Mouse (Mus musculus) cortical plate, adult 2 months (tissue): ENCODE results near the gene Wdr61. TPM values are rescaled to one million over a fixed set of nuclear protein-coding genes. Genes with fewer than 3 reads are reported as not detected.

Experiments used
- H3K27ac ChIP-seq: fragments of 200-500 bp; 2 replicates; pipeline ENCODE4 v1.5.1; 2012; ENCODE audit warnings: low read length, control low read depth, inconsistent platforms; ENCODE audit not compliant: insufficient read depth
- H3K4me1 ChIP-seq: fragments of 200-500 bp; 2 replicates; pipeline ENCODE4 v1.6.1; 2011; ENCODE audit warnings: low read length; ENCODE audit not compliant: control insufficient read depth, insufficient read depth
- H3K4me3 ChIP-seq: fragments of 200-500 bp; 2 replicates; pipeline ENCODE4 v1.5.1; 2011; ENCODE audit warnings: mild to moderate bottlenecking, low read length, control low read depth; ENCODE audit not compliant: insufficient read depth
- CTCF ChIP-seq: fragments of 200-500 bp; IDR thresholded peaks from 2 replicates; pipeline ENCODE4 v1.5.1; 2011; ENCODE audit warnings: mild to moderate bottlenecking, control low read depth, low read length; ENCODE audit not compliant: insufficient read depth; ENCODE audit errors: extremely low read depth
- POLR2A ChIP-seq: fragments of 200-500 bp; IDR thresholded peaks from 2 replicates; pipeline ENCODE4 v1.6.1; 2011; ENCODE audit warnings: mild to moderate bottlenecking, low read length, control low read depth; ENCODE audit not compliant: insufficient read depth; ENCODE audit errors: extremely low read depth
- polyA plus RNA-seq: library from polyadenylated mRNA; depleted of rRNA; stranded (reverse); fragments of >200 nt; gene quantifications from 2 replicates; pipeline ENCODE4 v1.2.3, GENCODE M21; 2012; rRNA removed

Gene Wdr61
- 61.2 and 62.6 TPM in 2 replicates for polyA plus RNA-seq

DNA sequence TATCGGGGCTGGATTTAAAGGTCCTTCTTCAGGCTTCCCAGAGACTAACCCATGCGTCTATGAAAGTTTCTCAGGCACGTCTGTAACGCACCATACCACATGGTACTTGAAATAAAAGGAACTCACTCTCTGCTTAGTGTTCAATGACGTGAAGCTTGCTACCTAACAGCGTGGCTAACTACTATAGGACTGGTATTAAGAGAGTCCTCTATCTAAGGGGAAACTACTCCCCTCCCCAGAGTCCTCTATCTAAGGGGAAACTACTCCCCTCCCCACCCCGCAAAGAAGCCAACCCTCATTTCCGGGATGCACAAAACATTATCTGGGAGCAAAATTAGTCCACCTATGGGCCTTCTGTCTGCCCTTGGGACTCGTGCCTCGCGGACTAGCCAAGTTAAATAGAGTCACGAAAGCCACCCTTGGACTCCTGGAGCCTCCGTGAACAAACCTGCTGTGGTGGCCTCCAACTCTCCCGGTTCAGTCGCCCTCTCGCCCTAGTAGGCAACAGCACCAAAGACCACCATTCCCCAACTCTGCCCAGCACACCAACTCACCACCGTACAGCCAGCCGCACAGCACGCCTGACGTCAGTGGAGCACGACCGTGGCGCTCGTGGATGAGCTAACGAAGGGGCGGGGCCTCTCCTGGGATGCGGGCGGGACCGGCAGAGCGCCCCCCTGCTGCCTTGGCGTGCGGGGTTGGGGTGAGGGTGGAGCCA, at the start of gene Wdr61:
Wdr61 (minus strand) TSS at position 599 of the 718 bp plus-strand sequence.
- H3K27ac ChIP-seq = no peak within 1 kb of the TSS
- H3K4me3 ChIP-seq = peak within 1 kb of the TSS; percentile 51
- H3K4me1 ChIP-seq = no peaks in the 10 kb centered on the region
- TF ChIP-seq POLR2A (peak; percentile 94), CTCF (peak; percentile 8; the same call in 1 of the 2 replicates)

DNA sequence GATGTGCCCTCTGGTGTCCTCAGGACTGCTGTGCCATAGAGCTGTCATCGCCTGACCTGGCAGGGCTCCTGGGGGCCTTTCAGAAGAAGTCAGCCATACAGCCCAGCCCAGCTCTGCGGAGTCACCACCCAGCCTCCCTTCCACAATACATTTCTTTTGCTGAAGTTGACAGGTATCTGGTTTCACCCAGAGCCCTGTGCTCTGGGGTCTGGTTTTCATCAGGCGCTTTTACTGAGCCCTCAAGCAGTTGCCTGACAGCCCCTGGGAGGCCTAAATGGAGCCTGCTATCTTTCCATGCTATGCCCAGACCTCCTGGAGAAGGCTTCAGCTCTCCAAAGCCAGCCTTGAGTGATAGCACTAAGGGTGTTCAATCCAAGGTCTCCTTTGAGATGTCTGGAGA, 49.7 kb upstream of the Wdr61 start:
- no peak overlapping the region for H3K27ac ChIP-seq
- TF ChIP-seq POLR2A = no peak
- TF ChIP-seq CTCF = no peak
- H3K4me3 ChIP-seq = no peak overlapping the region
- H3K4me1 ChIP-seq = no peaks in the 10 kb centered on the region

DNA sequence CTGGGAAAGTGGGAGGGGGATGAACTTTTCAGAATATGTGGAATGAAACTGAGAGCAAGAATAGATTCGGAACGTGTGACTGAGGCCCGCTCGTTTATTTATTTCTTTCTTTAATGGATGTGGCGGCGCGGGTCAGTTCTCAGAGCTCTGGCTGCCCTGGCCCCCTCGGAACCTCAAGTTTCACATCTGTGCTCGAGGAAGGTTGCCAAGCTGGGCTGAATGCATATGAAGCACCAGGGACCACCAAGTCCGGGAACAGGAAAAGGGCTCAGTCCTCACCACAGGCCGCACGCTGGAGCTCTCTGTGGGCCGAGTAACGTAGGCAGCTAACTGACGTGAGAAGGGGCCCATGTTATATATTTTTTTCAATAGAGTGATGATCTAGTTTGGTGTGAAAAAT, 48.2 kb upstream of the Wdr61 start:
- H3K27ac ChIP-seq = no peak overlapping the region
- TF ChIP-seq CTCF (no peak), POLR2A (no peak)

DNA sequence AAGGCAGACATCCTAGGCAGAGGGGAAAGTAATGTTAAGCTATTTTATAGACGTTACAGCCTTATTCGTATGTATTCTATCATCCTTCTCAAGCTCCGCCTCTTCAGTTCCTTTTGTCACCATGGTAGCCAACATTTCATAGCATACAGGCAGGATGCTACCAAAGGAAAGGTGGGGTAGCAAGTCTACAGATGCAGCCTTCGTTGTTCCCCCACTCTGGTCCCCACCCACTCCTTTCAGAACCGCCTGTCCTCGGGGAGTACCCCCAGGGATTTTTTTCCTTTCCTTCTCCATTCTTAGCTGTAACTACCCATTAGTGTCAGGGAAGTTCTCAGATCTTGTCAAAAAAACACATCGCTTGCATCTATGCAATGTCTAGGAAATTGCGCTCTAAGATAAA, 45.0 kb upstream of the Wdr61 start:
- no peak overlapping the region for H3K4me3 ChIP-seq
- TF ChIP-seq POLR2A = no peak
- no peak for TF ChIP-seq CTCF
- H3K27ac ChIP-seq = no peak overlapping the region
- no peaks in the 10 kb centered on the region for H3K4me1 ChIP-seq

More for the DNA sequence above, 48.2 kb upstream of the Wdr61 start:
- H3K4me1 ChIP-seq = no peaks in the 10 kb centered on the region
- H3K4me3 ChIP-seq = no peak overlapping the region

DNA sequence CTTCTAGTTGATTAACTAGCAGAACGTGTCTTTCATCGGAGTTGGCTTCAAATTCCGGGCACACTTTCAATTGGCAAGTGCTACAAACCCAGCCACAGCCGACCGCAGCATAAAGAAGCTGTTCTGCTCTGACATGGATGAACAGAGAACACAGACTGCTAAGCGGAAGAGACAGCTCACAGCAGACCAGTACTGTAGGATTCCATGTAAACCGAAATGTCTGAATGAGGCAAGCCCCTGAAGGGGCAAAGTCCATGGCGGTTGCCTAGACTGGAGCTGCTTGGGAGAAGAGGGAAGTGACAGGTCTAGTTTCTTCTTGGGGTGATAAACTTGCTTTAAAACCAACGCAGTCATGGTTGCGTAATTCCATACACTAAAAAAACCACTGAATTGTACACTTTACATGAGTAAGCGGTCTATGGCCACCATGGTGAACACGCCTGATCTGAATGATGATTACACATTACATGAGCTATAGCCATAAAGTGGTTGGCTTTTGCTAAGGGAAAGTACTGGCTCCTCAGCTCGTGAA, 42.2 kb upstream of the Wdr61 start:
- H3K4me1 ChIP-seq = no peaks in the 10 kb centered on the region
- no peak overlapping the region for H3K4me3 ChIP-seq
- no peak overlapping the region for H3K27ac ChIP-seq
- TF ChIP-seq CTCF (no peak), POLR2A (no peak)

DNA sequence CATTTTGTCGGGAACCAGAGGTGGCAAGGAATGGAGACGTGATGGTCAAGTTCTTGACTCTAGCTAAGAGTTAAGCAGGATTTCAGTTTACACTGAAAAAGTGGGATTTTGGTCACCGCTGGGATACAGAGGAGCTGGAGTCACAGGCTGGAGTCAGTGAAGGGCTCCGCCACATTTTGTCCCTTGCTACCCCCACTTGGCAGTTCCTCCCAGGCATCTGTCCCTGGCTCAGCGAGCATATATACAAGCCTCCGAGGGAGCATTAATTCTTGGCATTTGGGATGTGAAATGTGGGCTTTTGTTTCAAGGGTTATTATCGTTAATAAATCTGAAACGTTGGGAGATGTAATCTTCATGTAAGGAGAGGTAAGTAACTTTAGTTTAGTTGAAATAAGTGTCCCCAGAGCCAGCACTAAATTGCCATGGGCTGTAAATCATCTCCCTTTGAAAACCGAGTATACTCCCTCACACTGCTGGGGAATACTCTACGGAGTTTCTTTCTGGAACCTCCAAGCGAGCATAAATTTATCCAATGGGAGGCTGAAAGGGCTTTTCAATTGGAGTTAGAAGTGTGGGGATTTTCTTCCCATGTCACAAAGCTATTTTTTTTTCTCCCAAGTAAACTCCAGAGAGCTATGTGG, 35.9 kb upstream of the Wdr61 start:
- H3K27ac ChIP-seq = no peak overlapping the region
- no peak overlapping the region for H3K4me3 ChIP-seq
- TF ChIP-seq CTCF (no peak), POLR2A (no peak)
- no peaks in the 10 kb centered on the region for H3K4me1 ChIP-seq

DNA sequence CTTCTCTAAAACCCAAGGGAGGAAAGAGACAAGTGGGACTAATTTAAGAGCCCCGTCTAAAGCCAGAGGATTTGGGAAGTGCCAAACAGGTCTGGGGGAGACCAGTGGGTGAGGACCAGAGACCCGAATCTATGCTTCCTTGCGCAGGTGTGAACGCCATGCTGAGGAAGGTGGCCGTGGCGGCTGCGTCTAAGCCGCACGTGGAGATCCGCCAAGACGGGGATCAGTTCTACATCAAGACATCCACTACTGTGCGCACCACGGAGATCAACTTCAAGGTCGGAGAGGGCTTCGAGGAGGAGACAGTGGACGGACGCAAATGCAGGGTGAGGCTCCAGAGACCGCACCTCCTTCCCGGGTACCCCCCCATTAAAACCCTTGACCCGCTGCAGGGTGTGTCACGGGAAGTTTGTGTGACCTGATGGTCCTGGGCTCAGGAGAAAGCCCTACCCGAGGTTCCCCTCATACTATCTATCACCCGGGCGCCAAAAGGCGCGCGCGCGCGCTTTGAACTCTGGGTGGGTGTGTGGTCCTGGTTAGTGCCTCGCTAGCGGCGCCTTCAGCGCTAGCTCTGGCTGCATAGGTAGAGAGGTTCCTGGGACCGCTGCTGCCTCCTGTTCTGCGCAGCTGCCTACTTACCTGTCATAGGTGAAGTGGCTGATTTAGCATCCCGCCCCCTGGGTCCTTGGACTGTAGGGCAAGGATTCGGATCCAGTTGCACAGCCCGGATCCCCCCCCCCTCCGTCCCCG, 31.2 kb upstream of the Wdr61 start:
- H3K4me3 ChIP-seq = no peak overlapping the region
- TF ChIP-seq POLR2A (no peak), CTCF (no peak)
- no peaks in the 10 kb centered on the region for H3K4me1 ChIP-seq
- H3K27ac ChIP-seq = no peak overlapping the region

DNA sequence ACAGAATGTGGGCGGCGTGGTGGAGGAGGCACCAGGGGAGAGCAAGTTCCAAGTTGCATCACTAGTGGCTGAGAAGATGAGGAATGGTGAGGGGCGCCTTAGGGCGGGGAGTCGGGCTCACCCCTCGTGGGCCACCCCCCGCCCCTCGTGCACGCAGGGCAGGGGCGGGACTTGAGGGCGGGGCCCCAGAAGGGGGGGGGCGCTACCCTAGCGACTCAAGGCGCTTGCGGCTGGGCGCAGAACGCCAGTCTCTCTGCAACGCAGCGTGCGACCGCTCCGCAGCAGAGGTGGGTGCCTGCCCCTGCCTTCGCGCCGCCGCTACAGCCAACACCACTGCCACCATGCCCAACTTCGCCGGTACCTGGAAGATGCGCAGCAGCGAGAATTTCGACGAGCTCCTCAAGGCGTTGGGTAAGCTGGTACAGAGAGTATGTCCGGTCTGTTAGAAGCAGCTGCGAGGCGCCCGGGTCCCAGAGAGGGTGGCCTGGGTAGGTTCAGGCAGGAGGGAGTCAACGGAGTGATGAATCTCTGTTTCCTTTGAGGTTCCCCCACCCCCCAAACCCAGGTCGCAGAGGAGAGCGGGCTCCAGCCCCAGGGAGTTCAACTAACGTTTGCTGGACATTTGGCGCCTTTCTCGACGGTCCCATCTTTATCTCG, 30.4 kb upstream of the Wdr61 start, which contains the start of gene Crabp1:
Crabp1 (plus strand) TSS at position 188 of the 657 bp plus-strand sequence.
- no peaks in the 10 kb centered on the region for H3K4me1 ChIP-seq
- 0 out of 2 replicates have a peak within 1 kb of the TSS, but pooled peaks have one; percentile 10 for H3K4me3 ChIP-seq
- TF ChIP-seq CTCF = no peak
- no peak for TF ChIP-seq POLR2A

DNA sequence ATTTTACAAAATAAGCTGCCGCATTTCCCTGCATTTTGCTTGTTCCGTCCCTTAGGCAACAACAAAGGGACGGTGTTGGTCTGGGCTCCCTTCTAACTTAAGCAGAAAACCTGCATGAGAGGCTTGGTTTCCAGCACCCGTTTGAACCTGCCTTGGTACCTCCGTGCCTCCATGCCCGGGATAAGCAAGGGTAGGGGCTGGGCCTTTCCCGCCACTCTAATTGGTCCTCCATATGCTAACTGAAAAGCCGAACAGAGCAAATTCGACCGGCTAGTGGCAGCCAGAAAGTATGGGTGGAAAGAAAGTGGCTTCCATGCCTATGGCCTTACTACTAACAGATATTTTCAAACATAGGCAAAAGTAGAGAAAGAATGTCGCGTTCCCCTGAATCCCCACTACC, 29.8 kb upstream of the Wdr61 start:
- Histone ChIP-seq H3K4me1 (no peaks in the 10 kb centered on the region), H3K4me3 (no peak overlapping the region), H3K27ac (no peak overlapping the region)
- TF ChIP-seq POLR2A (no peak), CTCF (no peak)

More for the DNA sequence above, 30.4 kb upstream of the Wdr61 start, which contains the start of gene Crabp1:
- H3K27ac ChIP-seq = no peak within 1 kb of the TSS
